Mouse (Mus musculus) bone marrow macrophage, adult 2 months (primary cell): Measurements from ENCODE around the gene Setdb1. TPM values are rescaled to one million over a fixed set of nuclear protein-coding genes. Genes with fewer than 3 reads are reported as not detected.

Experiments
- H3K27ac ChIP-seq: 2 replicates; pipeline ENCODE4 v1.5.1; 2012; ENCODE audit warnings: low read depth, low read length; ENCODE audit not compliant: insufficient read depth
- H3K4me1 ChIP-seq: 2 replicates; pipeline ENCODE4 v1.6.1; 2012; ENCODE audit warnings: low read length; ENCODE audit not compliant: control insufficient read depth, insufficient read depth
- H3K4me3 ChIP-seq: 2 replicates; pipeline ENCODE4 v1.5.1; 2012; ENCODE audit warnings: mild to moderate bottlenecking, low read length, moderate library complexity; ENCODE audit not compliant: insufficient read depth
- CTCF ChIP-seq: IDR thresholded peaks from 2 replicates; pipeline ENCODE4 v1.5.1; 2012; ENCODE audit warnings: low read depth, mild to moderate bottlenecking, low read length, moderate library complexity
- POLR2A ChIP-seq: IDR thresholded peaks from 2 replicates; pipeline ENCODE4 v1.6.1; 2012; ENCODE audit warnings: mild to moderate bottlenecking, low read depth, low read length, borderline replicate concordance
- polyA plus RNA-seq: library from polyadenylated mRNA; stranded (reverse); fragments of >200 nt; gene quantifications from 2 replicates; pipeline ENCODE4 v1.2.4, GENCODE M21; 2012; ENCODE audit not compliant: missing spikeins, insufficient read depth, insufficient read length

Setdb1 gene
- polyA plus RNA-seq, 1 experiment: 37.2 TPM

DNA sequence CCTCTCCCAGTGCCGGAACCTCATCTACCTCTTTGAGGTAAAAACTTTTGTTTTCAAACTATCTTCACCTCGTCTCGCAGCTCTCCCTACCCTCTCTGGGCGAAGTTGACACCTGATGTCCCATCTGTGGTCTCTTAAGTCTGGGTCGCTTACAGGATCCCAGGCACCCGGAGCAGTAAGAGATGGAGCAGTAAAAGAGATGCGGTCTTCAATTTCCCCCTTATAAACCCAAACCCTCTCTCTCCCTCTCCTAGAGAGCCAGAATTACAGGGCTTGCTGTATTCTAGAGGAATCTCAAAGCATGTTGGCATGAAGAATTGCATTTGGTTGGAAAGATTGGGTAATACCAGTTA is 73.4 kb downstream of the Setdb1 start:
- H3K4me1 ChIP-seq: peaks cover 41% of the 10 kb centered on the region

GRCm38 (mm10) chr3:95282865-95283588 is 74.0 kb downstream of the Setdb1 start:
- Histone ChIP-seq H3K4me1 (peaks cover 42% of the 10 kb centered on the region), H3K4me3 (peak overlapping the region; percentile 82), H3K27ac (peak overlapping the region; percentile 89)
- no peak for TF ChIP-seq CTCF
- no peak for TF ChIP-seq POLR2A

More for the DNA sequence above, 73.4 kb downstream of the Setdb1 start:
- peak overlapping the region; percentile 89 for H3K27ac ChIP-seq
- no peak for TF ChIP-seq CTCF
- TF ChIP-seq POLR2A: no peak
- peak overlapping the region; percentile 82 for H3K4me3 ChIP-seq

DNA sequence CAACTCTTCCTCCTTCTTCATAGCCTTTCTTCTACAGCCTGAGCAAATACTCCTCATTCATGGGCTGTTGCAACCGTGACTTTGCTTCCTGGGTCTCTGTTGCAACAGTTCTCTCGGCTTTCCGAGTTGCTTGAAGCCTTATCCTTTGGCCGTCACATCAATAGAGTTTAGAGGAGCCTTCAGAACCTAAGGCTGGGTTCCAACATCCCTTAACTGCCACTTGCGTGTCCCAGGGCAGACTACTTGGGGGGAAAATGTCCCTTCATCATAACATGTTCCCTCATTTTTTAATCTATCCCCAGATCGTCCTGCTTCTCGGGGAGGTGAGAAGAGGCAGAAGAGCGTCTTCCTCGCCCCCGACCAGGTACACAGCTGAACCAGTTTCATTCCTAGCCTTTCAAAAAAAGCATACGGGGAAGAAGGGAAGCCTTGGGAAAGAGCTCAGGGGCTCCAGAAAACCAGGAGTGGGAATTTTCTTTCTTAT is 74.6 kb downstream of the Setdb1 start:
- Histone ChIP-seq H3K27ac (peak overlapping the region; percentile 89), H3K4me3 (peak overlapping the region; percentile 82), H3K4me1 (peaks cover 38% of the 10 kb centered on the region)
- TF ChIP-seq POLR2A (no peak), CTCF (no peak)

DNA sequence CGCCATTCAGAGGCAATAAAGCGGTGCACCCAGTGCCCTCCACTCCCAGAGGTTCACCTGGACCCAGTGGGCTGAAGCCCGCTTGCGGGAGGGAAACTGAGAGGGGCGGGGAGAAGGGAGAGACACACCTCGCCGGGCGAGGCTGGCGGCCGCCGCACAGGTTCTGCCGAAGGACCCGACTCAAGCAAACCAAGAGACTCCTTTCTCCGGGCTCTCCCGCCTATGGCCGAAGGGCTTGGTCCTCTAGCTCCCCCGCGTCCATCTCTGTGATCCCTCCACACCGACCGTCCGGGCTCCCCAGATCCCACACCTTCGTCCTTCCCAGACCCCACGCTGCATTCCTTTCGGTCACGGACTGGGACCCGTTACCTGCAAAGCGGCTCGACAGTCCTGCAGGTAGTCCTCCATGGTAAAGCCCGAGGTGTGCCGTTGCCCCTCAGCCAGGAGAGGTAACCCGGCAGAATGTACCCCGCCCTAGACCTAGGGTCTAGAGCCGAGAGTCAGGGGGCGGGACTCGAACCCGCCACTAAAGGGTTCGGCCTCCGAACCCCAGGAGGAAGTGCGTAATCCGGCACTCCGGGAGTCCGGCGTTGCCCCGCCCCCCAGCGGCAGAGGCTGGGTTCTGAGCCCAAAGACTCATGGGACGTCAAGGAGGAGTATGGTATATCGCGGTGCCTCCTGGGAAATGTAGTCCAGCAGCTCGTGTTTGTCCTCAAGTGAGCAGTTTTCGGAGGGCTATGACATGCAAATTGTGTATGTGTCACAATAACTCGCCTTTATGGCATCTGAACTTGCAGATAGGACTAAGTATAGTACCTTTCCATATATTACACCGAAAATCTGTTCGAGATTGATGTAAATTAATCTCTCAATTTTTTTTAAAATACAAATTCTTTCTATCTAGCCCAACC is 75.5 kb downstream of the Setdb1 start, which contains the start of the genes Mindy1 and Prune1:
Gene Mindy1 (plus strand): TSS at position 130 of the 911 bp plus-strand sequence.
Gene Prune1 (minus strand): TSS at position 861 of the 911 bp plus-strand sequence.
- no peak for TF ChIP-seq CTCF
- no peak for TF ChIP-seq POLR2A
- Histone ChIP-seq H3K4me3 (peak within 1 kb of the TSS; percentile 82), H3K4me1 (peaks cover 46% of the 10 kb centered on the region)

GRCm38 (mm10) chr3:95280747-95281146 is 76.3 kb downstream of the Setdb1 start:
- H3K4me3 ChIP-seq: peak overlapping the region; percentile 75
- H3K27ac ChIP-seq: peak overlapping the region; percentile 39
- peaks cover 42% of the 10 kb centered on the region for H3K4me1 ChIP-seq
- no peak for TF ChIP-seq CTCF
- no peak for TF ChIP-seq POLR2A

More for the DNA sequence above, 75.5 kb downstream of the Setdb1 start, which contains the start of the genes Mindy1 and Prune1:
- peak within 1 kb of the TSS; percentile 89 for H3K27ac ChIP-seq

DNA sequence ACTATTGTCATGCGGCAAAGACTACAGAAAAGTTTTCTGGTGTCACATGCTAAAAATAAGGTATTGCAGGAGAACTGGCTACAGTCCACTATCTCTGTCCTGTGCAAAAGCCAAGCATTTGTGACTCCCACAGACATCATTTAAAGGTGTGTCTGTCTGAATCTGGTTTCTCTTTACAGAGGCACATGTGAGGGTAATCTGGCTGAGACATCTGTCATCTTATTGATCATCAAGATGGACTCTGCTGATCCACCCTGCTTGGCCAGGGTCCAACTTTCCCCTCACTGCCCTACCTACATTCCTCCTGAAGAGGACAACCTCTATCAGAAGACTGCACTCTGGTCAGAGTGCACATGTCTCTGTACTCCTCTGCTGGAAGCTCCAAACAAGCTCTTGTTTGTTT is 79.9 kb downstream of the Setdb1 start:
- no peak for TF ChIP-seq POLR2A
- TF ChIP-seq CTCF: no peak
- no peak overlapping the region for H3K27ac ChIP-seq
- no peak overlapping the region for H3K4me3 ChIP-seq
- H3K4me1 ChIP-seq: peaks cover 38% of the 10 kb centered on the region

GRCm38 (mm10) chr3:95276428-95276934 is 80.5 kb downstream of the Setdb1 start:
- Histone ChIP-seq H3K27ac (no peak overlapping the region), H3K4me1 (peaks cover 38% of the 10 kb centered on the region), H3K4me3 (no peak overlapping the region)
- TF ChIP-seq POLR2A: no peak

- peaks cover 33% of the 10 kb centered on the region for H3K4me1 ChIP-seq
- no peak overlapping the region for H3K27ac ChIP-seq
- TF ChIP-seq CTCF: no peak
- TF ChIP-seq POLR2A: no peak
- no peak overlapping the region for H3K4me3 ChIP-seq
Observed at GRCm38 (mm10) chr3:95275161-95275560, 81.8 kb downstream of the Setdb1 start.

GRCm38 (mm10) chr3:95274453-95274852 is 82.5 kb downstream of the Setdb1 start:
- no peak overlapping the region for H3K4me3 ChIP-seq
- TF ChIP-seq POLR2A (no peak), CTCF (no peak)
- no peak overlapping the region for H3K27ac ChIP-seq
- H3K4me1 ChIP-seq: peaks cover 29% of the 10 kb centered on the region

Other genes starting within 250 kb of the Setdb1 start
- gene Vps72, start 246.2 kb downstream of the Setdb1 start, polyA plus RNA-seq: 54.8 and 57.4 TPM in 2 replicates
- 0.60 TPM in 1 of 2 replicates, not detected in the other for gene Tmod4, start 232.7 kb downstream of the Setdb1 start, polyA plus RNA-seq
- 88.6 and 112 TPM in 2 replicates for gene Scnm1, start 223.2 kb downstream of the Setdb1 start, polyA plus RNA-seq
- 5.6 and 6.0 TPM in 2 replicates for gene Lysmd1, start 223.1 kb downstream of the Setdb1 start, polyA plus RNA-seq
- 235 and 240 TPM in 2 replicates for gene Tnfaip8l2, start 214.8 kb downstream of the Setdb1 start, polyA plus RNA-seq
- 1.2 and 1.5 TPM in 2 replicates for gene Sema6c, start 196.7 kb downstream of the Setdb1 start, polyA plus RNA-seq
- 36.4 and 38.8 TPM in 2 replicates for gene Gabpb2, start 139.3 kb downstream of the Setdb1 start, polyA plus RNA-seq
- 128 and 133 TPM in 2 replicates for gene Cdc42se1, start 128.5 kb downstream of the Setdb1 start, polyA plus RNA-seq
- 19.7 and 23.3 TPM in 2 replicates for gene Mllt11, start 125.0 kb downstream of the Setdb1 start, polyA plus RNA-seq
- not detected in 2 replicates for gene Gm128, start 115.6 kb downstream of the Setdb1 start, polyA plus RNA-seq
- not detected in 2 replicates for gene Bnipl, start 106.0 kb downstream of the Setdb1 start, polyA plus RNA-seq
- gene Mindy1, start 75.9 kb downstream of the Setdb1 start, polyA plus RNA-seq: 50.7 and 70.7 TPM in 2 replicates
- gene Prune1, start 75.1 kb downstream of the Setdb1 start, polyA plus RNA-seq: 15.6 and 16.6 TPM in 2 replicates
- 11.1 and 15.4 TPM in 2 replicates for gene Anxa9, start 50.0 kb downstream of the Setdb1 start, polyA plus RNA-seq
- 173 and 186 TPM in 2 replicates for gene Cers2, start 42.4 kb downstream of the Setdb1 start, polyA plus RNA-seq
- gene 4930558C23Rik, start 45.6 kb upstream of the Setdb1 start, polyA plus RNA-seq: not detected in 2 replicates
- gene Arnt, start 77.2 kb upstream of the Setdb1 start, polyA plus RNA-seq: 41.9 and 43.3 TPM in 2 replicates
- gene Ctsk, start 142.1 kb upstream of the Setdb1 start, polyA plus RNA-seq: 10.9 and 12.6 TPM in 2 replicates
- 5,285 and 5,524 TPM in 2 replicates for gene Ctss, start 169.6 kb upstream of the Setdb1 start, polyA plus RNA-seq
- gene Hormad1, start 202.5 kb upstream of the Setdb1 start, polyA plus RNA-seq: not detected in 2 replicates
- 66.3 and 75.3 TPM in 2 replicates for gene Golph3l, start 231.7 kb upstream of the Setdb1 start, polyA plus RNA-seq